Mouse (Mus musculus): ENCODE results near the gene 4933415A04Rik. TPM values are rescaled to one million over a fixed set of nuclear protein-coding genes. Genes with fewer than 3 reads are reported as not detected.

Gene 4933415A04Rik
- total RNA-seq, 1 experiment, result 0.49 TPM

DNA sequence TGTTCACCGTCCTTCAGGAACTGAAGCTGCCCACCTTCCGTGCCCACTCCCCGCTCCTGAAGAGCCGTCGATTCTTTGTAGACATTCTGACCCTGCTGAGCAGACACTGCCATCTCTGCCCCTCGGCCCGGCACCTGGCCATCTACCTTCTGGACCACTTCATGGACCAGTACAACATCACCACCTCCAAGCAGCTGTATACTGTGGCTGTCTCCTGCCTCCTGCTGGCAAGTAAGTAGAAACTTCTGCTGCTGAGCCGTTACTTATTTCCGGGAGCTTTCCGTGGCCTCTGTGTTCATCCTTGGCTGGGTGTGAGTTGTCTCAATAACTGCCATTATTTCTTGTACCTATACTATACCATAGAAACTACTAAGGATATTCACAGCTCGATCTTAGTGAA lies 30.3 kb upstream of the 4933415A04Rik start:
- H3K4me1 ChIP-seq (ENCODE audit: control insufficient read depth in 2 of 2, insufficient read depth in 2 of 2, low read length in 2 of 2, poor library complexity in 1 of 2), result peaks cover 0 to 3% of the 10 kb centered on the region in 2 experiments; a peak in 1 of 4 replicates
- TF ChIP-seq CHD2 (IDR thresholded peaks at IDR 0.05; ENCODE audit: low read depth, low read length) (no peak), HCFC1 (IDR thresholded peaks at IDR 0.05; ENCODE audit: borderline replicate concordance, insufficient read depth, low read length) (no peak), ZNF384 (IDR thresholded peaks at IDR 0.05; ENCODE audit: low read depth, low read length) (no peak), MAFK (IDR thresholded peaks at IDR 0.05; ENCODE audit: insufficient read depth, low read depth, low read length) (no peak), ZC3H11A (IDR thresholded peaks at IDR 0.05; ENCODE audit: borderline replicate concordance, low read depth, low read length) (no peak)

DNA sequence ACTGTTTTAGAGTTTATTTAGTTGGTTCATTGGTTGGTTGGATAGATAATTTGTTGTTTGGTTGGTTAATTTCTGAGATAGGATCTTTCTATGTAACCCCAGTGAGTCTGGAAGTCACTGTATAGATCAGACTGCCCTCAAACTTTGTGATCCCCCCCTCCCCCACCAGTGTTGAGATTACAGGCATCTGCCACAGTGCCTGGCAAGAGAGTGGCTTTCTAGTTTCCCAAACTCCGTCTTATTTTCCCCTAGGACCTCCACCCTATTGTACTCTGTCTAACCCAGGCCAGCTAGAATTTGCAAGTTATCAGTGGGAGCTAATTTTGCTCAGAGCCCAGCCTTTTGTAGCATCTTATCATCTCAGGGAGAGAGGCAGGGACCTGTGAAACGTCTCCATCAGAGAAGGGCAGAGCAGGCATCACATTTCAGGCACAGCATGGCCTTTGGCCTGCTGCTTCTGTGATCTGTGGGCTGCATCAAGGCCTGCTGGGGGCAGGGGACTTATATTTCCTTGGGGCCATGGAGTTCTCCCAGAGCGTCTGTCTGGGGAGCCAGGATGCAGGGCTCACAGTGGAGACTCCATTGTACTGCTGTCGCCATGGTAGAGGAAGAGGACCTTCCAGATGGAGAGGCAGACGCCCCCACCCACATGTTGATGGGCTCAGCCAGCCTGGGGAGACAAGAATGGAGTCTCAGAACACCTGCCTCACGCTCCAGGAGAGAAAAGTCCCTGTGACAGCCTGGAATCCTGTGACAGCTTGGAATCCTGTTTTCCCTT lies 27.1 kb upstream of the 4933415A04Rik start:
- H3K9ac ChIP-seq (ENCODE audit: insufficient read depth, low read depth, low read length, poor library complexity, severe bottlenecking), result no peak overlapping the region
- TF ChIP-seq ZNF384 (IDR thresholded peaks at IDR 0.05; ENCODE audit: low read depth, low read length), result no peak
- no peak for TF ChIP-seq CHD2 (IDR thresholded peaks at IDR 0.05; ENCODE audit: low read depth, low read length)
- no peak for TF ChIP-seq MAFK (IDR thresholded peaks at IDR 0.05; ENCODE audit: insufficient read depth, low read depth, low read length)
- TF ChIP-seq ZC3H11A (IDR thresholded peaks at IDR 0.05; ENCODE audit: borderline replicate concordance, low read depth, low read length), result no peak
- no peak for TF ChIP-seq HCFC1 (IDR thresholded peaks at IDR 0.05; ENCODE audit: borderline replicate concordance, insufficient read depth, low read length)
- no peak for DNase-seq (ENCODE audit: low read depth, low spot score)
- peaks cover 0 to 5% of the 10 kb centered on the region in 2 experiments; a peak in 1 of 4 replicates for H3K4me1 ChIP-seq (ENCODE audit: control insufficient read depth in 2 of 2, insufficient read depth in 2 of 2, low read length in 2 of 2, poor library complexity in 1 of 2)
- no peaks in the 10 kb centered on the region for H3K36me3 ChIP-seq (ENCODE audit: control insufficient read depth, insufficient read depth, low read length, poor library complexity, severe bottlenecking)
- H3K9me3 ChIP-seq (ENCODE audit: control insufficient read depth, insufficient read depth, low read depth, low read length), result no peaks in the 10 kb centered on the region
- H3K27ac ChIP-seq (ENCODE audit: insufficient read depth, low read depth, low read length, poor library complexity, severe bottlenecking), result no peak overlapping the region
- in situ Hi-C loops (cut with MboI; ENCODE audit: low sequenced_read_pairs in 2 of 2, unreplicated experiment in 2 of 2), result no loop called here
- no peak overlapping the region for H3K4me3 ChIP-seq (ENCODE audit: insufficient read depth in 1 of 2, low read depth in 1 of 2, low read length in 2 of 2, poor library complexity in 1 of 2, severe bottlenecking in 1 of 2)

More for the DNA sequence above, 30.3 kb upstream of the 4933415A04Rik start:
- no peaks in the 10 kb centered on the region for H3K36me3 ChIP-seq (ENCODE audit: control insufficient read depth, insufficient read depth, low read length, poor library complexity, severe bottlenecking)
- H3K27ac ChIP-seq (ENCODE audit: insufficient read depth, low read depth, low read length, poor library complexity, severe bottlenecking), result no peak overlapping the region
- H3K4me3 ChIP-seq (ENCODE audit: insufficient read depth in 1 of 2, low read depth in 1 of 2, low read length in 2 of 2, poor library complexity in 1 of 2, severe bottlenecking in 1 of 2), result no peak overlapping the region
- H3K9ac ChIP-seq (ENCODE audit: insufficient read depth, low read depth, low read length, poor library complexity, severe bottlenecking), result no peak overlapping the region
- H3K9me3 ChIP-seq (ENCODE audit: control insufficient read depth, insufficient read depth, low read depth, low read length), result no peaks in the 10 kb centered on the region
- in situ Hi-C loops (cut with MboI; ENCODE audit: low sequenced_read_pairs in 2 of 2, unreplicated experiment in 2 of 2), result no loop called here
- no peak for DNase-seq (ENCODE audit: low read depth, low spot score)

DNA sequence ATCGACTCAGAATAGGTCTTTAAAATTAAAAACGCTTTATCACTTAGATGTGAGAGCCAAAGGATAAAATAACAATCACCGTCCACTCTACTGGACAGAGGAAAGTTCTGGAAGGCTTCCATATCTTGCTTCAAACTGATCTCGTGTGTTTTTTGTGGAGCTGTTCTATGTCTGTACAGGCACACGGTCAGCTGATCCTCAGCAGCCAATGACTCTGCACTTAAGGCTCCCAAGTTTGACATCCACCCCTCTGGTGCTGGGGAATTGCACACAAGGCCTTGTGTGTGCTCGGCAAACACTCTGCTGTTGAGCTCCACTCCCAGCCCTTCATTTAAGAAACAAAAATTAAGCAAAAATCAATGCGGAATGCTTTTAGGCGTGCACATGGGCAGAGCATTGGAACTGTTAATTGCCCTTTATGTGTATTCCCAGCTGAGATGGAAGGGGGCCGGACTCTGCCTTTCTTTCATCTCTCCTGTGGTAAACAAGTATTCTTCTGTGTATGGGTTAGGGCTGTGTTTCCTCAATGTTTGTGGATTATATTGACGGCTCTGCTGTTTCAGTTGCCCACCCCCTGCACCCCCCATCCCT lies 23.1 kb upstream of the 4933415A04Rik start:
- Histone ChIP-seq H3K27ac (ENCODE audit: insufficient read depth, low read depth, low read length, poor library complexity, severe bottlenecking) (no peak overlapping the region), H3K9me3 (ENCODE audit: control insufficient read depth, insufficient read depth, low read depth, low read length) (no peaks in the 10 kb centered on the region), H3K36me3 (ENCODE audit: control insufficient read depth, insufficient read depth, low read length, poor library complexity, severe bottlenecking) (no peaks in the 10 kb centered on the region), H3K9ac (ENCODE audit: insufficient read depth, low read depth, low read length, poor library complexity, severe bottlenecking) (no peak overlapping the region), H3K4me3 (ENCODE audit: insufficient read depth in 1 of 2, low read depth in 1 of 2, low read length in 2 of 2, poor library complexity in 1 of 2, severe bottlenecking in 1 of 2) (no peak overlapping the region), H3K4me1 (ENCODE audit: control insufficient read depth in 2 of 2, insufficient read depth in 2 of 2, low read length in 2 of 2, poor library complexity in 1 of 2) (peaks cover 2 to 15% of the 10 kb centered on the region in 2 experiments; a peak in 2 of 4 replicates)
- in situ Hi-C loops (cut with MboI; ENCODE audit: low sequenced_read_pairs in 2 of 2, unreplicated experiment in 2 of 2), result no loop called here
- DNase-seq (ENCODE audit: low read depth, low spot score), result no peak
- no peak for TF ChIP-seq ZC3H11A (IDR thresholded peaks at IDR 0.05; ENCODE audit: borderline replicate concordance, low read depth, low read length)
- no peak for TF ChIP-seq CHD2 (IDR thresholded peaks at IDR 0.05; ENCODE audit: low read depth, low read length)
- no peak for TF ChIP-seq HCFC1 (IDR thresholded peaks at IDR 0.05; ENCODE audit: borderline replicate concordance, insufficient read depth, low read length)
- TF ChIP-seq MAFK (IDR thresholded peaks at IDR 0.05; ENCODE audit: insufficient read depth, low read depth, low read length), result no peak
- no peak for TF ChIP-seq ZNF384 (IDR thresholded peaks at IDR 0.05; ENCODE audit: low read depth, low read length)

DNA sequence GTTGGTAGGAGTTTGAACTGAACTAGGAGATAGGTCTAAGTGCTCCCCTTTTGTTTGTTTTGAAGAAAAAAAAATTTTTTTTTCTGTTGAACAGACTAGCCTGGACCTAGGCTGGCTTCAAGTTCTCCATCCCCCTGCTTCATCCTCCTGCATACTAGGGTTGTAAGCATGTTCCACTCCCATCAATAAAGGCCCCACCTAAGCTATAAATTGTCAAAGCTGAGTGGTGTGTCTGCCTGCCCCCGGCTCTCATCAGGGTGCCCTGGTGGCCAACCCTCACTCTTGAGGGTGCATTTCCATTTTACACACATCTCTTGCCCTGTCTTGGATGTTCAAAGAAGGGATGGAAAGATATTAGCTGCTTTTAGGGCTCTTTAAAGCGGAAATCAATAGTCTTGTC lies 21.4 kb upstream of the 4933415A04Rik start:
- no peaks in the 10 kb centered on the region for H3K36me3 ChIP-seq (ENCODE audit: control insufficient read depth, insufficient read depth, low read length, poor library complexity, severe bottlenecking)
- in situ Hi-C loops (cut with MboI; ENCODE audit: low sequenced_read_pairs in 2 of 2, unreplicated experiment in 2 of 2), result no loop called here
- TF ChIP-seq HCFC1 (IDR thresholded peaks at IDR 0.05; ENCODE audit: borderline replicate concordance, insufficient read depth, low read length), result no peak
- no peak for TF ChIP-seq CHD2 (IDR thresholded peaks at IDR 0.05; ENCODE audit: low read depth, low read length)
- no peak for TF ChIP-seq MAFK (IDR thresholded peaks at IDR 0.05; ENCODE audit: insufficient read depth, low read depth, low read length)
- no peak for TF ChIP-seq ZC3H11A (IDR thresholded peaks at IDR 0.05; ENCODE audit: borderline replicate concordance, low read depth, low read length)
- no peak for TF ChIP-seq ZNF384 (IDR thresholded peaks at IDR 0.05; ENCODE audit: low read depth, low read length)
- no peak overlapping the region for H3K4me3 ChIP-seq (ENCODE audit: insufficient read depth in 1 of 2, low read depth in 1 of 2, low read length in 2 of 2, poor library complexity in 1 of 2, severe bottlenecking in 1 of 2)
- H3K4me1 ChIP-seq (ENCODE audit: control insufficient read depth in 2 of 2, insufficient read depth in 2 of 2, low read length in 2 of 2, poor library complexity in 1 of 2), result peaks cover 2 to 11% of the 10 kb centered on the region in 2 experiments; a peak in 2 of 4 replicates
- H3K27ac ChIP-seq (ENCODE audit: insufficient read depth, low read depth, low read length, poor library complexity, severe bottlenecking), result no peak overlapping the region
- H3K9ac ChIP-seq (ENCODE audit: insufficient read depth, low read depth, low read length, poor library complexity, severe bottlenecking), result no peak overlapping the region
- no peak for DNase-seq (ENCODE audit: low read depth, low spot score)
- H3K9me3 ChIP-seq (ENCODE audit: control insufficient read depth, insufficient read depth, low read depth, low read length), result no peaks in the 10 kb centered on the region
